Mouse (Mus musculus) bone marrow, adult 2 months (tissue): Measurements from ENCODE around the gene Caln1.

Experiments
- CTCF ChIP-seq: fragments of 200-500 bp; IDR thresholded peaks from 2 replicates; pipeline ENCODE4 v1.5.1; 2011; ENCODE audit warnings: low read length, control low read depth; ENCODE audit not compliant: control insufficient read depth, insufficient read depth
- POLR2A ChIP-seq: fragments of 200-500 bp; IDR thresholded peaks from 2 replicates; pipeline ENCODE4 v1.6.1; 2011; ENCODE audit warnings: low read depth, mild to moderate bottlenecking, control low read depth, low read length, borderline replicate concordance; ENCODE audit not compliant: control insufficient read depth

DNA sequence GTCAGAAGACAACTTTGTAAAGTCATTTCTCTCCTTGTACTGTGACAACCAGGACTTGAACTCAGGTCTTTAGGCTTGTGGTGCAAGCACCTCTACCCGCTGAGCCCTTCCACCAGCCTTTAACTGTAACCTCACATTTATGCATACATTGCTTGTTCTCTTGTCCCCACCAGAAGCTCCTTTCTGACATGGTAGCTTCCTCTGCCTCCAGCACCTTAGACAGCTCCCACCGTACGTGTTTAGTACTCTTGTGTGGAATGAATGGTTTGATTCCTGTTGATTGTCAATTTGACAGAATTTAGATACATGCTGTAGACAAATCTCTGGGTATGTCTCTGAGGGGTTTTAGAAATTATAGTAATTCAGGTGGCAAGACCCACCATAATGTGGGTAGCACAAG is 5.5 kb upstream of the Caln1 start:
- TF ChIP-seq CTCF, result no peak
- TF ChIP-seq POLR2A, result no peak
